In the genomic region with DNA sequence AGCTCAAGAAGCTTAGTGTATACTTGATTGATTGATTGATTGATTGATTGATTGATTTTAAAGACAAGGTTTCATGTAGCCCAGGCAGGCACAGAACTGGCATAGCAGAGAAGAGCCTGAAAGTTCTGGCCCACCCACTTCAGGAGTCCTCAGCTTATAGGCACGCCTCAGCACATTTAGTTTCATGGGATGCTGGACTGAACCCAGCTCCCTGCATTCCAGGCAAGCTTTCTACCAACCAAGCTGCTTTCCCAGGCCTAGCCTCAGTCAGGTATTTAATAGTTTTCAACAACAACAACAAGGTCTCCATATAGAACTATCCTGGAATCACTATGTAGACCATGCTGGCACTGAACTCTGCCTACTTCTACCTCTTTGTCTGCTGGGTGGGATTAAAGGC, we compare ENCODE assay signal across 9 mouse cellular contexts. TPM values are rescaled to one million over a fixed set of nuclear protein-coding genes. Genes with fewer than 3 reads are reported as not detected.
A peak's percentile ranks its signal among the peaks of the same experiment; 100 is the strongest.
DNase-seq lines count a peak whose midpoint lies in the region; ATAC-seq and TF ChIP-seq lines count a peak whose summit lies in the region.
"Had no signal": no experiment of that assay in that cellular context is flagged by ENCODE, and none has a peak within 500 bp of the region (broad histone marks: within the 10 kb centered on the region; RNA-seq: fewer than 3 reads in every experiment).

No protein-coding gene starts in this region.

- DNase-seq in lung, adult 2 months, result no peak
- DNase-seq in kidney, adult 18-20 months, result peak; percentile 56
- no peak for DNase-seq in urinary bladder, postnatal 14 days (ENCODE audit: low spot score)
- no peak for DNase-seq in natural killer cell, adult 2 months (ENCODE audit: low spot score in 2 of 2)
- DNase-seq: cerebellum, adult 11 months had no signal

- WGBS in lung, embryonic 15.5 days, result 30% methylated on average over 1 of the region's 1 CpGs
- WGBS in lung, adult 2 months, result 65% methylated on average over 1 of the region's 1 CpGs
- 44% methylated on average over 1 of the region's 1 CpGs for WGBS in embryonic facial prominence, embryonic 13.5 days
- WGBS in liver, embryonic 16.5 days (ENCODE audit: insufficient replicate concordance), result 53% methylated on average over 1 of the region's 1 CpGs

- TF ChIP-seq CTCF in lung, adult 2 months (IDR thresholded peaks at IDR 0.05; ENCODE audit: insufficient read depth, low read length), result no peak

- no peaks in the 10 kb centered on the region for H3K36me3 ChIP-seq in lung, embryonic 15.5 days
- H3K36me3 ChIP-seq in embryonic facial prominence, embryonic 13.5 days, result 0 out of 2 replicates have a peak, but pooled peaks cover 4% of the 10 kb centered on the region
- H3K36me3 ChIP-seq in liver, embryonic 16.5 days (ENCODE audit: control insufficient read depth, insufficient read depth), result no peaks in the 10 kb centered on the region

- H3K4me1 ChIP-seq in lung, embryonic 15.5 days, result peaks cover 32% of the 10 kb centered on the region
- H3K4me1 ChIP-seq in lung, adult 2 months (ENCODE audit: control insufficient read depth, insufficient read depth, low read length), result peaks cover 11% of the 10 kb centered on the region
- peaks cover 27% of the 10 kb centered on the region for H3K4me1 ChIP-seq in embryonic facial prominence, embryonic 13.5 days
- peaks cover 19% of the 10 kb centered on the region for H3K4me1 ChIP-seq in liver, embryonic 16.5 days (ENCODE audit: control insufficient read depth, low read depth, low read length)

- H3K4me3 ChIP-seq in lung, embryonic 15.5 days, result peak overlapping the region; percentile 54
- H3K4me3 ChIP-seq in lung, adult 2 months (replicated peaks; ENCODE audit: extremely low read depth, low read depth, low read length), result no peak overlapping the region
- peak overlapping the region; percentile 53 for H3K4me3 ChIP-seq in embryonic facial prominence, embryonic 13.5 days
- H3K4me3 ChIP-seq in liver, embryonic 16.5 days (ENCODE audit: low read depth, low read length), result peak overlapping the region; percentile 57

- H3K27me3 ChIP-seq in lung, embryonic 15.5 days, result no peaks in the 10 kb centered on the region
- no peaks in the 10 kb centered on the region for H3K27me3 ChIP-seq in embryonic facial prominence, embryonic 13.5 days
- H3K27me3 ChIP-seq in liver, embryonic 16.5 days (ENCODE audit: control insufficient read depth, insufficient read depth, low read depth, low read length), result no peaks in the 10 kb centered on the region

- no peak for ATAC-seq in lung, embryonic 15.5 days (ENCODE audit: borderline replicate concordance, extremely low read depth, low FRiP score, low TSS enrichment)
- ATAC-seq in embryonic facial prominence, embryonic 13.5 days (ENCODE audit: insufficient number of reproducible peaks, insufficient read depth, low FRiP score, low TSS enrichment, low read depth), result no peak
- ATAC-seq in liver, embryonic 16.5 days (ENCODE audit: low read depth), result no peak
- no peak for ATAC-seq in activated CD4-positive, CD25-positive, alpha-beta regulatory T cell, adult 4 months

- 0 out of 2 replicates have a peak overlapping the region, but pooled peaks have one; percentile 20 for H3K9ac ChIP-seq in lung, embryonic 15.5 days
- H3K9ac ChIP-seq in embryonic facial prominence, embryonic 13.5 days, result peak overlapping the region; percentile 66; the same call in 1 of the 2 replicates
- peak overlapping the region; percentile 21; the same call in 1 of the 2 replicates for H3K9ac ChIP-seq in liver, embryonic 16.5 days (ENCODE audit: low read depth, low read length)

- H3K4me2 ChIP-seq in lung, embryonic 15.5 days, result peak overlapping the region; percentile 91
- peak overlapping the region; percentile 85 for H3K4me2 ChIP-seq in embryonic facial prominence, embryonic 13.5 days
- peak overlapping the region; percentile 78 for H3K4me2 ChIP-seq in liver, embryonic 16.5 days (ENCODE audit: low read depth, low read length)

- H3K27ac ChIP-seq in lung, embryonic 15.5 days, result 0 out of 2 replicates have a peak overlapping the region, but pooled peaks have one; percentile 56
- no peak overlapping the region for H3K27ac ChIP-seq in embryonic facial prominence, embryonic 13.5 days
- H3K27ac ChIP-seq in liver, embryonic 16.5 days (ENCODE audit: low read length), result 0 out of 2 replicates have a peak overlapping the region, but pooled peaks have one; percentile 39

- no peaks in the 10 kb centered on the region for H3K9me3 ChIP-seq in lung, embryonic 15.5 days
- H3K9me3 ChIP-seq in embryonic facial prominence, embryonic 13.5 days, result no peaks in the 10 kb centered on the region
- no peaks in the 10 kb centered on the region for H3K9me3 ChIP-seq in liver, embryonic 16.5 days (replicated peaks; ENCODE audit: control insufficient read depth, low read length)

- TF ChIP-seq POLR2A in lung, adult 2 months (IDR thresholded peaks at IDR 0.05; ENCODE audit: borderline replicate concordance, extremely low read depth, low read depth, low read length), result no peak

RNA-seq across cellular contexts. Expression of gene Shmt1, which starts 2.0 kb away (rescaled TPM):
- 58.3 and 58.5 TPM in 2 replicates for polyA plus RNA-seq in lung, embryonic 15.5 days (2015; fragmentation: Nextera tagmentation; extraction: Ambion mirVana)
- 8.1 and 10.6 TPM in 2 replicates for polyA plus RNA-seq in lung, adult 2 months (2012; rRNA removed)
- polyA plus RNA-seq in embryonic facial prominence, embryonic 13.5 days (2015; fragmentation: Nextera tagmentation; extraction: Ambion mirVana), result 50.1 and 55.5 TPM in 2 replicates
- polyA plus RNA-seq in liver, embryonic 16.5 days (2015; fragmentation: Nextera tagmentation; extraction: Ambion mirVana), result 56.9 and 62.6 TPM in 2 replicates
- 10 to 100 TPM; 13.1 to 19.7 TPM for polyA plus RNA-seq in activated CD4-positive, CD25-positive, alpha-beta regulatory T cell, adult 4 months (2017; shearing (Covaris generic))

RNA-seq across cellular contexts. Expression of gene Dhrs7b, which starts 20.9 kb away (rescaled TPM):
- 41.0 and 41.4 TPM in 2 replicates for polyA plus RNA-seq in lung, embryonic 15.5 days (2015; fragmentation: Nextera tagmentation; extraction: Ambion mirVana)
- 10.8 and 14.3 TPM in 2 replicates for polyA plus RNA-seq in lung, adult 2 months (2012; rRNA removed)
- 37.2 and 39.5 TPM in 2 replicates for polyA plus RNA-seq in embryonic facial prominence, embryonic 13.5 days (2015; fragmentation: Nextera tagmentation; extraction: Ambion mirVana)
- polyA plus RNA-seq in liver, embryonic 16.5 days (2015; fragmentation: Nextera tagmentation; extraction: Ambion mirVana), result 18.1 and 21.2 TPM in 2 replicates
- 10 to 100 TPM; 18.7 to 19.1 TPM for polyA plus RNA-seq in activated CD4-positive, CD25-positive, alpha-beta regulatory T cell, adult 4 months (2017; shearing (Covaris generic))

RNA-seq across cellular contexts. Expression of gene Smcr8, which starts 32.2 kb away (rescaled TPM):
- polyA plus RNA-seq in lung, embryonic 15.5 days (2015; fragmentation: Nextera tagmentation; extraction: Ambion mirVana), result 4.5 and 5.3 TPM in 2 replicates
- polyA plus RNA-seq in lung, adult 2 months (2012; rRNA removed), result 9.4 and 11.5 TPM in 2 replicates
- polyA plus RNA-seq in embryonic facial prominence, embryonic 13.5 days (2015; fragmentation: Nextera tagmentation; extraction: Ambion mirVana), result 6.2 and 6.4 TPM in 2 replicates
- 3.3 and 3.6 TPM in 2 replicates for polyA plus RNA-seq in liver, embryonic 16.5 days (2015; fragmentation: Nextera tagmentation; extraction: Ambion mirVana)
- 1 to 10 TPM; 4.5 to 6.2 TPM for polyA plus RNA-seq in activated CD4-positive, CD25-positive, alpha-beta regulatory T cell, adult 4 months (2017; shearing (Covaris generic))

RNA-seq across cellular contexts. Expression of gene Top3a, which starts 32.4 kb away (rescaled TPM):
- polyA plus RNA-seq in lung, embryonic 15.5 days (2015; fragmentation: Nextera tagmentation; extraction: Ambion mirVana), result 17.0 and 17.2 TPM in 2 replicates
- 6.1 and 6.9 TPM in 2 replicates for polyA plus RNA-seq in lung, adult 2 months (2012; rRNA removed)
- 19.9 and 23.0 TPM in 2 replicates for polyA plus RNA-seq in embryonic facial prominence, embryonic 13.5 days (2015; fragmentation: Nextera tagmentation; extraction: Ambion mirVana)
- polyA plus RNA-seq in liver, embryonic 16.5 days (2015; fragmentation: Nextera tagmentation; extraction: Ambion mirVana), result 5.5 and 6.2 TPM in 2 replicates
- 10 to 100 TPM in 1 of 2 experiments, 1 to 10 TPM in 1; 9.8 to 10.6 TPM for polyA plus RNA-seq in activated CD4-positive, CD25-positive, alpha-beta regulatory T cell, adult 4 months (2017; shearing (Covaris generic))
